Mouse (Mus musculus) lung, adult 2 months (tissue): ENCODE results near the gene Nr1h5.

Experiments
- CTCF ChIP-seq: fragments of 200-500 bp; IDR thresholded peaks from 2 replicates; pipeline ENCODE4 v1.5.1; 2011; ENCODE audit warnings: mild to moderate bottlenecking, low read length, control low read depth; ENCODE audit not compliant: insufficient read depth
- POLR2A ChIP-seq: fragments of 200-500 bp; IDR thresholded peaks from 2 replicates; pipeline ENCODE4 v1.6.1; 2011; ENCODE audit warnings: low read depth, mild to moderate bottlenecking, control low read depth, low read length, borderline replicate concordance; ENCODE audit errors: extremely low read depth

DNA sequence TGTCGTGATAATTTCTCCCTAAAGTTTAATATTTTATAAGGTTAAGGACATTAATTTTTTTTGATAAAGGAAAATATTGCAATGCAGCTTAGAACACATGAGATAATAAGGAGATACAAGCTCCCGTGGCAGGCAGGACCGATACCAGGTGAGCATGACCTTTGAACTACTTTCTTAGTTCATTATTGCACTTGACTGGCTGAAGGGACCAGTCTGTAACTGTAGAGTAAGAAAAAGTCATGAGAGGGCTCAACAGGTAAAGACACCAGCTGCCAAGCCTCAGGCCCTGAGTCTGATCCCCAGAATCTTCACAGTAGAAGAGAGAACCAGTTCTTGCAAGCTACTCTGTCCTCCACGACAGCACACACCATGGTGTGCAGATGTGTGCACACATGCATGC, 13.0 kb upstream of the Nr1h5 start:
- TF ChIP-seq CTCF (no peak), POLR2A (no peak)
